Mouse (Mus musculus) forebrain, embryonic 13.5 days (tissue): Measurements from ENCODE around the gene Fosl1. TPM values are rescaled to one million over a fixed set of nuclear protein-coding genes. Genes with fewer than 3 reads are reported as not detected.

Experiments
- ATAC-seq: fragments of 200-750 bp; cut with Nextera tagmentation; 2 replicates; pipeline ENCODE4 v1.8.0; 2017
- H3K27ac ChIP-seq: fragments of 300-500 bp; sonication (generic); 2 replicates; pipeline ENCODE4 v1.5.1; 2015; ENCODE audit warnings: inconsistent platforms, mild to moderate bottlenecking, moderate library complexity
- H3K27me3 ChIP-seq: fragments of 300-500 bp; sonication (generic); 2 replicates; pipeline ENCODE4 v1.6.1; 2015; ENCODE audit warnings: mild to moderate bottlenecking, inconsistent platforms
- H3K36me3 ChIP-seq: fragments of 300-500 bp; sonication (generic); 2 replicates; pipeline ENCODE4 v1.6.1; 2015; ENCODE audit warnings: mild to moderate bottlenecking, inconsistent platforms; ENCODE audit not compliant: poor library complexity, severe bottlenecking
- H3K4me1 ChIP-seq: fragments of 300-500 bp; sonication (generic); 2 replicates; pipeline ENCODE4 v1.6.1; 2015; ENCODE audit warnings: inconsistent platforms
- H3K4me2 ChIP-seq: fragments of 300-500 bp; sonication (generic); 2 replicates; pipeline ENCODE4 v1.6.1; 2015; ENCODE audit warnings: inconsistent platforms, mild to moderate bottlenecking, moderate library complexity
- H3K4me3 ChIP-seq: fragments of 300-500 bp; sonication (generic); 2 replicates; pipeline ENCODE4 v1.5.1; 2015; ENCODE audit warnings: mild to moderate bottlenecking, inconsistent platforms
- H3K9ac ChIP-seq: fragments of 300-500 bp; sonication (generic); 2 replicates; pipeline ENCODE4 v1.6.1; 2015; ENCODE audit warnings: mild to moderate bottlenecking, inconsistent platforms
- H3K9me3 ChIP-seq: fragments of 300-500 bp; sonication (generic); replicated peaks from 2 replicates; pipeline ENCODE4 v1.6.1; 2016; ENCODE audit warnings: inconsistent platforms
- WGBS: fragments of 180-500 bp; shearing (Covaris S2); methylation state at CpG from one replicate; pipeline ENCODE4 v1.1.7; 2015; 5-methylcytosine and 5-hydroxymethylcytosine counted together
- polyA plus RNA-seq: library from polyadenylated mRNA; unstranded; fragments of >200 nt; fragmentation: Nextera tagmentation; extraction: Ambion mirVana; gene quantifications from 2 replicates; pipeline ENCODE4 v1.2.1, GENCODE M21; 2015

Fosl1 gene
- polyA plus RNA-seq, 1 experiment from 2014 or later, result not detected

DNA sequence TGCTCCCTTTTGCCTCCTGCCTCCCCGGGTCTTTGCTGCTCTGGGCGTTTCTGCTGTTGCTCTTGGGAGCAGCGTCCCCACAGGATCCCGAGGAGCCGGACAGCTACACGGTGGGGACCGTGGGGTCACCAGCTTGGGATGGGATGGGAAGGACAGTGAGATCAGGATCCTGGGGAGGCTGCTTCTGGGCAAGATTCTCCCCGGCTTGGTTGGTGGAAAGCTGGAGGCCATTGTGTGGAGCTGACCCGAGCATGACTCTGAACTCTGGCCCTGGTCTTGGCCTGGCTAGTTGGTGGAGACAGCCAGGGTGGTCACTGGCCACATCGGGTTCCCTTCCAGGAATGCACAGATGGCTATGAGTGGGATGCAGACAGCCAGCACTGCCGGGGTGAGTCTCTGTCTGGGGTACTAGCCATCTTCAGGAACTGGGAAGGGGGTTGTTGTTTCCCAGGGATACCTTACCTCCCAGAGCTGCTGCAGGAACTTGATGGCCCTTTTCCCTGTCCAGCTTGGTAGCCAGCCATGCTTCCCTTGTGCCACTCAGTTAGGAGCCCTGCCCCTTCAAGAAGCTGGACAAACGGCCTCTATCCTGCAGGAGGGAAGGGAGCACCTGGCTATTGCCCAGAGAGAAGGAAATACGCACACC is 27.8 kb downstream of the Fosl1 start:
- WGBS, result 24% methylated on average over 13 of the region's 13 CpGs
- Histone ChIP-seq H3K27me3 (no peaks in the 10 kb centered on the region), H3K36me3 (peaks cover 5% of the 10 kb centered on the region), H3K4me1 (peaks cover 26% of the 10 kb centered on the region), H3K27ac (peak overlapping the region; percentile 49; the same call in 1 of the 2 replicates), H3K4me3 (peak overlapping the region; percentile 58), H3K9me3 (no peaks in the 10 kb centered on the region), H3K4me2 (peak overlapping the region; percentile 96), H3K9ac (peak overlapping the region; percentile 81)
- peak; percentile 20; the same call in 1 of the 2 replicates for ATAC-seq

- WGBS, result 84% methylated on average over 10 of the region's 10 CpGs
- ATAC-seq, result no peak
- Histone ChIP-seq H3K4me1 (peaks cover 26% of the 10 kb centered on the region), H3K27ac (no peak overlapping the region), H3K27me3 (no peaks in the 10 kb centered on the region), H3K9me3 (no peaks in the 10 kb centered on the region), H3K4me3 (no peak overlapping the region), H3K9ac (no peak overlapping the region), H3K4me2 (no peak overlapping the region), H3K36me3 (peaks cover 24% of the 10 kb centered on the region)
Measured at GRCm38 (mm10) chr19:5477004-5477667, 29.8 kb downstream of the Fosl1 start.

DNA sequence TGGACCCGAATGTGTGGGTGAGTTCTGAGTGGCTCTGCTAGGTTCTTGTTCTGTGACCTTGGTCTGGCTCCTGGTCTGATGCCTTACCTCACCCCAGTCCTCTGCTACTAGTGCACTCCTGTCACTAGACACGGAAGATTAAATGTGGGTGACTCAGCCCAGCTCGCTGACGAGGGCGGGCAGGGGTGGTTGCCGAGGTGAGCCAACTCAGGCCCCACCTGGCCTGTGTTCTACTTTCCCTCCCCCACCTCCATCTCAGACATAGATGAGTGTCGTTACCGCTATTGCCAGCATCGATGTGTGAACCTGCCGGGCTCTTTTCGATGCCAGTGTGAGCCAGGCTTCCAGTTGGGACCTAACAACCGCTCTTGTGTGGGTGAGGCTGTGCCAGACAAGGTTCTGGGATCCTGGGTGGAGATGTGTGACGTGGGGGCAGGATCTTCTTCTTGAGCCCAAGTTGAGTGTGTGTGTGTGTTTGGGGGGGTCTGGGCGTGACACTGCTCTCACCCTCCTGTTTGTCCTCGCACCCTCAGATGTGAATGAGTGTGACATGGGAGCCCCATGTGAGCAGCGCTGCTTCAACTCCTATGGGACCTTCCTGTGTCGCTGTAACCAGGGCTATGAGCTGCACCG is 30.4 kb downstream of the Fosl1 start:
- Histone ChIP-seq H3K27me3 (no peaks in the 10 kb centered on the region), H3K4me2 (no peak overlapping the region), H3K4me1 (peaks cover 26% of the 10 kb centered on the region), H3K9ac (no peak overlapping the region), H3K36me3 (peaks cover 31% of the 10 kb centered on the region), H3K4me3 (no peak overlapping the region), H3K27ac (no peak overlapping the region), H3K9me3 (no peaks in the 10 kb centered on the region)
- ATAC-seq, result no peak
- 90% methylated on average over 18 of the region's 18 CpGs for WGBS

DNA sequence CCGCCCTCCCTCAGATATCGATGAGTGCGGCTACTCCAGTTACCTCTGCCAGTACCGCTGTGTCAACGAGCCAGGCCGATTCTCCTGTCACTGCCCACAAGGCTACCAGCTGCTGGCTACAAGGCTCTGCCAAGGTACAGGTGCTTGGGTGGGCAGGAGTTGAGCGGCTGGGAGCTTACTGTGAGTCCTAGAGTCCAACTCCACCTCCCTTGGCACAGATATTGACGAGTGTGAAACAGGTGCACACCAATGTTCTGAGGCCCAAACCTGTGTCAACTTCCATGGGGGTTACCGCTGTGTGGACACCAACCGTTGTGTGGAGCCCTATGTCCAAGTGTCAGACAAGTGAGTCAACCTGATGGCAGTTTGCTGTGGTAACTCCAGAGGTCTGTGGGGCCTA is 32.7 kb downstream of the Fosl1 start:
- peaks cover 53% of the 10 kb centered on the region for H3K36me3 ChIP-seq
- WGBS, result 95% methylated on average over 10 of the region's 10 CpGs
- no peak for ATAC-seq

DNA sequence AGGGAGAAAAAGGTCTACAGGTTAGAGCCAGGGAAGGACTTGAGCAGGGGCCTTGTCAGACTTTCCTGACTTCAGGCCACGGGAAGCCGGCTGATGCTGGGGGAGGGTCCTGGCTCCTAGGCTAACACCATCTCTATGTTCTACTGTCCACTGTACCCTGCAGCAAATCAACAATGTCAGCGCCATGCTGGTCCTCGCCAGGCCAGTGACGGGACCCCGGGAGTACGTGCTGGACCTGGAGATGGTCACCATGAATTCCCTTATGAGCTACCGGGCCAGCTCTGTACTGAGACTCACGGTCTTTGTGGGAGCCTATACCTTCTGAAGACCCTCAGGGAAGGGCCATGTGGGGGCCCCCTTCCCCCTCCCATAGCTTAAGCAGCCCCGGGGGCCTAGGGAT is 34.1 kb downstream of the Fosl1 start:
- 94% methylated on average over 10 of the region's 10 CpGs for WGBS
- ATAC-seq, result no peak
- peaks cover 67% of the 10 kb centered on the region for H3K36me3 ChIP-seq
- H3K27me3 ChIP-seq, result no peaks in the 10 kb centered on the region
- H3K4me1 ChIP-seq, result 0 out of 2 replicates have a peak, but pooled peaks cover under 1% of the 10 kb centered on the region
- no peak overlapping the region for H3K4me2 ChIP-seq
- no peak overlapping the region for H3K27ac ChIP-seq
- H3K9ac ChIP-seq, result no peak overlapping the region
- no peak overlapping the region for H3K4me3 ChIP-seq
- no peaks in the 10 kb centered on the region for H3K9me3 ChIP-seq

More for the DNA sequence above, 32.7 kb downstream of the Fosl1 start:
- H3K4me2 ChIP-seq, result no peak overlapping the region
- peaks cover 11% of the 10 kb centered on the region for H3K4me1 ChIP-seq
- no peak overlapping the region for H3K9ac ChIP-seq
- no peaks in the 10 kb centered on the region for H3K9me3 ChIP-seq
- no peaks in the 10 kb centered on the region for H3K27me3 ChIP-seq
- no peak overlapping the region for H3K4me3 ChIP-seq
- no peak overlapping the region for H3K27ac ChIP-seq

DNA sequence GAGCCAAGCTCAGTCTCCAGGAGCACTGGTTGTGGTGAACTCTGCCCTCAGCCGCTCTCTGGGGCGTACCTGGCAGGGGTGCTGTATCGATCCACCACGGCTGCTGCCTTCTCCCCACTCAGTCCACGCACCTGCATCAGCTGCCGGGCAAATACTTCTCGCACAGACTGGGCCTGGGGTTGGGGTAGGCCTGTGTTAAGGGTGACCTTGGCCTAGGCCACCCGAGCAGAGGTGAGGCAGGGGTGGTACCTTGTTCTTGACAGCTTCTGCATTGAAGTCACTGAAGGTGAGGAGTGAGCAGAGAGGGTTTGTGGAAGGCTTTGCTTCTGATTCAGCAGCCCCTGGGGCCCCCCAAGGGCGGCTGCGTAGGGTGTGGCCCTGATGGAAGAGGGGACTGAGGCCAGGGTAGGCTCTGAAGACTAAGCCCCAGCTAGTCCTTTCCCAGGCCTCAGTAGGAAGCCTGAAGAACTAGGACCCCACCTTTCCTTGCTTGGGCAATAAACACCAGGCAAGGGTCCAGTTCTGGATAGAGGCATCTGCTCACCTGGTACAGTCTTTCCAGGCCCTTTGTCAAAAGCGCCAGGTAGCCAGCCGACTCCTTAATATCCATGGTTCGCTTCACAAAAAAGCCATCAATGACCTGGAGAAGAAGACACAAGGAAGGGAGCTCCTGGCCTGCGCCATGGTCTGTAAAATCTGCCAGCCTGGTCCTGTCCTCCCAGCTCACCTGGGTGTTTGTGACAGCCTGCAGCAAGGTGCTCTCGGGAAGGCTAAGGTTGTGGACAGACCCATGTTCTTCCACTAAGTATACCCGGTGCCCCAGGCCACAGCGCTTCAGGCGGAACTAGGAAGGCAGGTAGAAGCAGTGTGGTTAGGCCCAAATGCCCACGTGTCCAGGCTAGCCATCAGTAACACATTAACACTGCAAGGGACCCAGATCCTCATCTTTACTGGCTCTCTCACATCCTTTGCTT is 36.3 kb downstream of the Fosl1 start:
- H3K27ac ChIP-seq, result no peak overlapping the region
- 95% methylated on average over 19 of the region's 19 CpGs for whole genome bisulfite sequencing
- peaks cover 20% of the 10 kb centered on the region for H3K4me1 ChIP-seq
- no peak overlapping the region for H3K9ac ChIP-seq
- no peak overlapping the region for H3K4me2 ChIP-seq
- ATAC-seq, result no peak
- H3K27me3 ChIP-seq, result no peaks in the 10 kb centered on the region
- H3K9me3 ChIP-seq, result no peaks in the 10 kb centered on the region
- no peak overlapping the region for H3K4me3 ChIP-seq
- H3K36me3 ChIP-seq, result peaks cover 67% of the 10 kb centered on the region

DNA sequence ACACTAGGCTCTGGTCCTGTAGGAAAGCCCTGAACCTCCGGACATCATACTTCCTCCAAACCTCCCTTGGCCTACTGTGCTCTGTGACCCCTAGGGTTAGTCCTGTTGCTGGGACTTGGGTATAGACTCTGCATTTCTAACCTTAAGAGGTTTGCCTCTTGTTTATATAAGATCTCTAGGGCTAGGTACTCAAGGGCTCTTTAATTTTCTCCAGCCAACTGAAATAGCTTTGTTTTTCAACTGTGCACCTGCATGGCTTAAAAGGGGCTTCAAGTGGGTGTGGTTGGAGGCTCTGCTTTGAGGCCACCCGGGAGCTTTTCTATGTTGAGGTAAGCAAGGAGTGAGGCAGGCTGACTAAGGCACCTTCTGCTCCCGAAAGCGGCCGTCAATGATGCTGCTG is 37.1 kb downstream of the Fosl1 start:
- Histone ChIP-seq H3K4me3 (no peak overlapping the region), H3K9me3 (no peaks in the 10 kb centered on the region), H3K36me3 (peaks cover 67% of the 10 kb centered on the region), H3K9ac (no peak overlapping the region), H3K27me3 (no peaks in the 10 kb centered on the region), H3K27ac (no peak overlapping the region), H3K4me1 (peaks cover 26% of the 10 kb centered on the region), H3K4me2 (no peak overlapping the region)
- WGBS, result 91% methylated on average over 5 of the region's 5 CpGs
- no peak for ATAC-seq

- no peak for ATAC-seq
- Histone ChIP-seq H3K9me3 (no peaks in the 10 kb centered on the region), H3K36me3 (peaks cover 59% of the 10 kb centered on the region), H3K27ac (no peak overlapping the region), H3K27me3 (no peaks in the 10 kb centered on the region), H3K4me2 (no peak overlapping the region), H3K9ac (no peak overlapping the region), H3K4me3 (no peak overlapping the region), H3K4me1 (peaks cover 32% of the 10 kb centered on the region)
- 94% methylated on average over 8 of the region's 8 CpGs for WGBS
Measured at GRCm38 (mm10) chr19:5485371-5485770, 38.0 kb downstream of the Fosl1 start.

DNA sequence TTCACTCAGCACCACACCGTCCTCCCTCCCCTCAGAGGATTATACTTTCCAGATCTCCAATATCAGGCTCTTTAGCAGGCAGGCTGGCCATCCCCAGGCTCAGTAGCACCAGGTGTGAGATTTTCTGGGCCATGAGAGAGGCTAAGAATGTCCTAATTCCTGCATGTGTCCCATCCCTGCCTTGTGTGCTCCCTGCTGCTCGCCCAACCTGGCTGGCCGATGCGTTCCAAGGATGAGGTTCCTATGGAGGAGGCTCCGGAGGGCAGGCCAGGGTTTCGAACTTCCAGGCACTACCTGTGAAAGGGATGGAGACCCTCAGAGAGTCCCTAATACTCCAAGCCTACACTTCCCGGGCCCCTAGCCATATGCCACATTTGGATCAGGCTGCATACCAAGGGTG is 38.5 kb downstream of the Fosl1 start:
- H3K4me2 ChIP-seq, result no peak overlapping the region
- peaks cover 32% of the 10 kb centered on the region for H3K4me1 ChIP-seq
- no peak overlapping the region for H3K9ac ChIP-seq
- no peaks in the 10 kb centered on the region for H3K9me3 ChIP-seq
- H3K4me3 ChIP-seq, result no peak overlapping the region
- 92% methylated on average over 7 of the region's 7 CpGs for WGBS
- H3K36me3 ChIP-seq, result peaks cover 55% of the 10 kb centered on the region
- no peaks in the 10 kb centered on the region for H3K27me3 ChIP-seq
- no peak overlapping the region for H3K27ac ChIP-seq
- no peak for ATAC-seq

- no peak for ATAC-seq
- WGBS, result 90% methylated on average over 8 of the region's 8 CpGs
- Histone ChIP-seq H3K27ac (no peak overlapping the region), H3K27me3 (no peaks in the 10 kb centered on the region), H3K4me2 (no peak overlapping the region), H3K9me3 (no peaks in the 10 kb centered on the region), H3K4me3 (no peak overlapping the region), H3K4me1 (peaks cover 32% of the 10 kb centered on the region), H3K36me3 (peaks cover 50% of the 10 kb centered on the region), H3K9ac (no peak overlapping the region)
Measured at GRCm38 (mm10) chr19:5486286-5486685, 38.9 kb downstream of the Fosl1 start.

GRCm38 (mm10) chr19:5486771-5487170 is 39.4 kb downstream of the Fosl1 start:
- H3K9me3 ChIP-seq, result no peaks in the 10 kb centered on the region
- H3K27ac ChIP-seq, result no peak overlapping the region
- H3K27me3 ChIP-seq, result no peaks in the 10 kb centered on the region
- peaks cover 45% of the 10 kb centered on the region for H3K36me3 ChIP-seq
- H3K4me2 ChIP-seq, result peak overlapping the region; percentile 86; the same call in 1 of the 2 replicates
- 85% methylated on average over 4 of the region's 4 CpGs for WGBS
- ATAC-seq, result no peak
- no peak overlapping the region for H3K4me3 ChIP-seq
- H3K4me1 ChIP-seq, result peaks cover 34% of the 10 kb centered on the region
- H3K9ac ChIP-seq, result no peak overlapping the region; the same call in 1 of the 2 replicates
